Mouse (Mus musculus): ENCODE data around the gene Primpol.

GRCm38 (mm10) chr8:46568942-46569341, 48.1 kb downstream of the Primpol start:
- TF ChIP-seq CTCF (IDR thresholded peaks at IDR 0.05 in 2 of 3, conservative IDR thresholded peaks at IDR 0.05 in 1 of 3; ENCODE audit: control insufficient read depth in 1 of 3, insufficient read depth in 1 of 3, low read depth in 2 of 3, low read length in 3 of 3, poor library complexity in 1 of 3, severe bottlenecking in 1 of 3) (peak; percentile 29 to 57 (median 42)), CHD1 (IDR thresholded peaks at IDR 0.05; ENCODE audit: low read depth, low read length) (no peak), GABPA (IDR thresholded peaks at IDR 0.05; ENCODE audit: low read depth, low read length) (no peak), ZNF384 (IDR thresholded peaks at IDR 0.05; ENCODE audit: low read depth, low read length) (no peak), SMC3 (IDR thresholded peaks at IDR 0.05; ENCODE audit: low read depth, low read length) (peak; percentile 48), MEF2A (IDR thresholded peaks at IDR 0.05; ENCODE audit: extremely low read depth, insufficient replicate concordance, low read depth, low read length, poor library complexity, severe bottlenecking) (no peak), NELFE (IDR thresholded peaks at IDR 0.05; ENCODE audit: low read depth, low read length) (no peak), HCFC1 (IDR thresholded peaks at IDR 0.05; ENCODE audit: low read depth, low read length) (no peak), USF2 (IDR thresholded peaks at IDR 0.05; ENCODE audit: borderline replicate concordance in 1 of 2, insufficient read depth in 1 of 2, low read depth in 1 of 2, low read length in 2 of 2) (no peak), USF1 (IDR thresholded peaks at IDR 0.05; ENCODE audit: low read depth, low read length) (no peak), SIN3A (IDR thresholded peaks at IDR 0.05; ENCODE audit: low read length) (no peak)
